In genomic region chr6:40431356-40431755, GRCm38 (mm10) we compare ENCODE assay signal across 14 mouse cellular contexts. TPM values are rescaled to one million over a fixed set of nuclear protein-coding genes. Genes with fewer than 3 reads are reported as not detected.
DNase-seq lines count a peak whose midpoint lies in the region; ATAC-seq and TF ChIP-seq lines count a peak whose summit lies in the region.
"Had no signal": no experiment of that assay in that cellular context is flagged by ENCODE, and none has a peak within 500 bp of the region (broad histone marks: within the 10 kb centered on the region; RNA-seq: fewer than 3 reads in every experiment).

No protein-coding gene starts in this region.

- peaks cover 32% of the 10 kb centered on the region for H3K4me1 ChIP-seq in hindbrain, embryonic 16.5 days (ENCODE audit: control insufficient read depth, insufficient read depth, low read depth, low read length)
- H3K4me1 ChIP-seq in hindbrain, embryonic 13.5 days (replicated peaks), result peaks cover 53% of the 10 kb centered on the region
- H3K4me1 ChIP-seq in forebrain, embryonic 15.5 days, result peaks cover 80% of the 10 kb centered on the region
- no peaks in the 10 kb centered on the region for H3K4me1 ChIP-seq in heart, adult 2 months (ENCODE audit: control insufficient read depth, insufficient read depth, low read length)

- peak; percentile 28 for DNase-seq in A20 (ENCODE audit: low read depth, low spot score)
- DNase-seq in adrenal gland, postnatal 25 days, result peak; percentile 18
- no peak for DNase-seq in ovary, postnatal 14 days (ENCODE audit: low spot score)
- DNase-seq in heart, adult 2 months, result no peak
- DNase-seq: gastrocnemius, postnatal 25 days; thymus, postnatal 36 days had no signal

- no peak overlapping the region for H3K4me3 ChIP-seq in hindbrain, embryonic 16.5 days (ENCODE audit: low read length)
- no peak overlapping the region for H3K4me3 ChIP-seq in hindbrain, embryonic 13.5 days
- H3K4me3 ChIP-seq in forebrain, embryonic 15.5 days, result peak overlapping the region; percentile 5; the same call in 1 of the 2 replicates
- no peak overlapping the region for H3K4me3 ChIP-seq in heart, adult 2 months
- H3K4me3 ChIP-seq: embryonic facial prominence, embryonic 13.5 days; liver, embryonic 12.5 days had no signal

- TF ChIP-seq CTCF in heart, adult 2 months (IDR thresholded peaks at IDR 0.05), result no peak

- H3K9me3 ChIP-seq in hindbrain, embryonic 16.5 days (ENCODE audit: control insufficient read depth, low read length), result no peaks in the 10 kb centered on the region
- H3K9me3 ChIP-seq in hindbrain, embryonic 13.5 days, result no peaks in the 10 kb centered on the region
- no peaks in the 10 kb centered on the region for H3K9me3 ChIP-seq in forebrain, embryonic 15.5 days
- H3K9me3 ChIP-seq: embryonic facial prominence, embryonic 13.5 days; liver, embryonic 12.5 days had no signal

- whole genome bisulfite sequencing in hindbrain, embryonic 16.5 days, result 49% methylated on average over 4 of the region's 4 CpGs
- WGBS in hindbrain, embryonic 13.5 days, result 47% methylated on average over 4 of the region's 4 CpGs
- WGBS in forebrain, embryonic 15.5 days, result 43% methylated on average over 4 of the region's 4 CpGs
- WGBS in heart, adult 2 months, result 73% methylated on average over 4 of the region's 4 CpGs

- no peaks in the 10 kb centered on the region for H3K27me3 ChIP-seq in hindbrain, embryonic 16.5 days (replicated peaks; ENCODE audit: control insufficient read depth, insufficient read depth, low read length)
- no peaks in the 10 kb centered on the region for H3K27me3 ChIP-seq in hindbrain, embryonic 13.5 days
- no peaks in the 10 kb centered on the region for H3K27me3 ChIP-seq in forebrain, embryonic 15.5 days
- H3K27me3 ChIP-seq in heart, adult 2 months (ENCODE audit: control insufficient read depth, insufficient read depth, low read length), result no peaks in the 10 kb centered on the region
- H3K27me3 ChIP-seq: embryonic facial prominence, embryonic 13.5 days had no signal

- no peaks in the 10 kb centered on the region for H3K36me3 ChIP-seq in hindbrain, embryonic 16.5 days (ENCODE audit: control insufficient read depth, insufficient read depth, low read length)
- H3K36me3 ChIP-seq in hindbrain, embryonic 13.5 days, result no peaks in the 10 kb centered on the region
- no peaks in the 10 kb centered on the region for H3K36me3 ChIP-seq in forebrain, embryonic 15.5 days
- H3K36me3 ChIP-seq in heart, adult 2 months (ENCODE audit: control insufficient read depth, insufficient read depth, low read length), result no peaks in the 10 kb centered on the region
- H3K36me3 ChIP-seq: embryonic facial prominence, embryonic 13.5 days; liver, embryonic 12.5 days had no signal

- TF ChIP-seq POLR2A in heart, adult 2 months (IDR thresholded peaks at IDR 0.05; ENCODE audit: insufficient read depth, low read depth, low read length), result no peak

- TF ChIP-seq EP300 in heart, adult 2 months (IDR thresholded peaks at IDR 0.05; ENCODE audit: insufficient read depth, low read depth, low read length), result no peak

- H3K27ac ChIP-seq in hindbrain, embryonic 16.5 days (ENCODE audit: low read depth, low read length), result no peak overlapping the region
- no peak overlapping the region for H3K27ac ChIP-seq in hindbrain, embryonic 13.5 days
- H3K27ac ChIP-seq in forebrain, embryonic 15.5 days (replicated peaks), result peak overlapping the region; percentile 91
- no peak overlapping the region for H3K27ac ChIP-seq in heart, adult 2 months
- H3K27ac ChIP-seq: embryonic facial prominence, embryonic 13.5 days; kidney, postnatal 0 days; liver, embryonic 12.5 days had no signal

- no peak for ATAC-seq in hindbrain, embryonic 16.5 days
- no peak for ATAC-seq in hindbrain, embryonic 13.5 days (ENCODE audit: low FRiP score)
- ATAC-seq in forebrain, embryonic 15.5 days (replicated peaks), result no peak
- no peak for ATAC-seq in inflammation-experienced regulatory T-cells, adult 6 months
- ATAC-seq: liver, embryonic 12.5 days had no signal

- H3K9ac ChIP-seq in hindbrain, embryonic 16.5 days (ENCODE audit: low read depth, low read length), result no peak overlapping the region
- no peak overlapping the region for H3K9ac ChIP-seq in hindbrain, embryonic 13.5 days
- H3K9ac ChIP-seq in forebrain, embryonic 15.5 days (replicated peaks), result no peak overlapping the region
- H3K9ac ChIP-seq in heart, adult 2 months (ENCODE audit: low read depth, low read length), result no peak overlapping the region
- H3K9ac ChIP-seq: embryonic facial prominence, embryonic 13.5 days; liver, embryonic 12.5 days had no signal

- H3K79me2 ChIP-seq in heart, adult 2 months (replicated peaks; ENCODE audit: control insufficient read depth, insufficient read depth, low read length), result no peaks in the 10 kb centered on the region; the same call in 1 of the 2 replicates

- intact Hi-C loops in heart, adult 2 months (cut with DNase I), result no loop called here

- H3K4me2 ChIP-seq in hindbrain, embryonic 16.5 days (ENCODE audit: low read length), result 0 out of 2 replicates have a peak overlapping the region, but pooled peaks have one; percentile 11
- no peak overlapping the region for H3K4me2 ChIP-seq in hindbrain, embryonic 13.5 days
- peak overlapping the region; percentile 78 for H3K4me2 ChIP-seq in forebrain, embryonic 15.5 days (replicated peaks)
- H3K4me2 ChIP-seq: embryonic facial prominence, embryonic 13.5 days; liver, embryonic 12.5 days had no signal

RNA-seq across cellular contexts. Expression of gene E330009J07Rik, which starts 4.6 kb away (rescaled TPM):
- 12.8 and 16.7 TPM in 2 replicates for polyA plus RNA-seq in hindbrain, embryonic 16.5 days (2015; fragmentation: Nextera tagmentation; extraction: Ambion mirVana)
- polyA plus RNA-seq in hindbrain, embryonic 13.5 days (2015; fragmentation: Nextera tagmentation; extraction: Ambion mirVana), result 14.4 and 19.1 TPM in 2 replicates
- total RNA-seq in adrenal gland, postnatal 25 days (2021), result 16.3 and 21.1 TPM in 2 replicates
- polyA plus RNA-seq in forebrain, embryonic 15.5 days (2015; fragmentation: Nextera tagmentation; extraction: Ambion mirVana), result 52.5 and 53.8 TPM in 2 replicates
- 1 to 10 TPM; 3.2 to 9.1 (median 6.1) TPM for polyA plus RNA-seq in inflammation-experienced regulatory T-cells, adult 6 months (2017; shearing (Covaris generic))
- total RNA-seq in heart, adult 2 months (2021), result 1 to 10 TPM; 2.5 to 4.5 TPM
- 1.7 and 3.5 TPM in 2 replicates for polyA plus RNA-seq in heart, adult 2 months (2012; rRNA removed)

RNA-seq across cellular contexts. Expression of gene Wee2, which starts 7.5 kb away (rescaled TPM):
- polyA plus RNA-seq in hindbrain, embryonic 16.5 days (2015; fragmentation: Nextera tagmentation; extraction: Ambion mirVana), result 0.31 and 0.37 TPM in 2 replicates
- polyA plus RNA-seq in hindbrain, embryonic 13.5 days (2015; fragmentation: Nextera tagmentation; extraction: Ambion mirVana), result 0.18 and 0.25 TPM in 2 replicates
- not detected in 2 replicates for total RNA-seq in adrenal gland, postnatal 25 days (2021)
- polyA plus RNA-seq in forebrain, embryonic 15.5 days (2015; fragmentation: Nextera tagmentation; extraction: Ambion mirVana), result 0.09 and 0.17 TPM in 2 replicates
- polyA plus RNA-seq in inflammation-experienced regulatory T-cells, adult 6 months (2017; shearing (Covaris generic)), result not detected
- not detected for total RNA-seq in heart, adult 2 months (2021)
- polyA plus RNA-seq in heart, adult 2 months (2012; rRNA removed), result not detected in 2 replicates
- total RNA-seq: gastrocnemius, postnatal 25 days; monocyte, adult 5-6 weeks had no signal
- polyA plus RNA-seq: embryonic facial prominence, embryonic 13.5 days; liver, embryonic 12.5 days had no signal

RNA-seq across cellular contexts. Expression of gene Ssbp1, which starts 39.8 kb away (rescaled TPM):
- polyA plus RNA-seq in hindbrain, embryonic 16.5 days (2015; fragmentation: Nextera tagmentation; extraction: Ambion mirVana), result 90.2 and 90.6 TPM in 2 replicates
- polyA plus RNA-seq in hindbrain, embryonic 13.5 days (2015; fragmentation: Nextera tagmentation; extraction: Ambion mirVana), result 126 and 132 TPM in 2 replicates
- 57.1 and 69.2 TPM in 2 replicates for total RNA-seq in adrenal gland, postnatal 25 days (2021)
- 131 and 139 TPM in 2 replicates for polyA plus RNA-seq in forebrain, embryonic 15.5 days (2015; fragmentation: Nextera tagmentation; extraction: Ambion mirVana)
- polyA plus RNA-seq in inflammation-experienced regulatory T-cells, adult 6 months (2017; shearing (Covaris generic)), result 100 to 1,000 TPM; 108 to 133 (median 114) TPM
- total RNA-seq in heart, adult 2 months (2021), result 10 to 100 TPM; 32.0 to 36.5 TPM
- polyA plus RNA-seq in heart, adult 2 months (2012; rRNA removed), result 12.7 and 18.3 TPM in 2 replicates

RNA-seq across cellular contexts. Expression of gene Tas2r137, which starts 59.7 kb away (rescaled TPM):
- polyA plus RNA-seq in hindbrain, embryonic 16.5 days (2015; fragmentation: Nextera tagmentation; extraction: Ambion mirVana), result not detected in 2 replicates
- not detected in 2 replicates for polyA plus RNA-seq in hindbrain, embryonic 13.5 days (2015; fragmentation: Nextera tagmentation; extraction: Ambion mirVana)
- 0.49 TPM in 1 of 2 replicates, not detected in the other for total RNA-seq in adrenal gland, postnatal 25 days (2021)
- polyA plus RNA-seq in forebrain, embryonic 15.5 days (2015; fragmentation: Nextera tagmentation; extraction: Ambion mirVana), result not detected in 2 replicates
- not detected for polyA plus RNA-seq in inflammation-experienced regulatory T-cells, adult 6 months (2017; shearing (Covaris generic))
- not detected for total RNA-seq in heart, adult 2 months (2021)
- 0.15 TPM in 1 of 2 replicates, not detected in the other for polyA plus RNA-seq in heart, adult 2 months (2012; rRNA removed)
- total RNA-seq: gastrocnemius, postnatal 25 days; monocyte, adult 5-6 weeks had no signal
- polyA plus RNA-seq: embryonic facial prominence, embryonic 13.5 days; kidney, postnatal 0 days; liver, embryonic 12.5 days had no signal

Comparison
In these comparisons a context has a peak if more than half of its experiments do, and no peak if none do; other contexts are left out.
1. DNase-seq: peak in A20 (single experiment) and adrenal gland, postnatal 25 days (single experiment); none in ovary, postnatal 14 days (single experiment) and heart, adult 2 months (0 of 2).